Mouse (Mus musculus) heart, postnatal 14 days (tissue): Measurements from ENCODE around the gene Syngr1. TPM values are rescaled to one million over a fixed set of nuclear protein-coding genes. Genes with fewer than 3 reads are reported as not detected.
A peak's percentile ranks its signal among the peaks of the same experiment; 100 is the strongest.

Source experiments
- DNase-seq, 2 experiments: peaks; one replicate each; pipeline ENCODE4 v3.0.0; 2021 to 2022
- intact Hi-C: fragments of 180-260 bp; cut with DNase I; formaldehyde crosslinking; loops from one replicate; pipeline ENCODE4 v1.15.1; 2025
- total RNA-seq, 2 experiments: library from RNA; stranded (reverse); gene quantifications; 2 replicates each; pipeline ENCODE4 v1.2.3; 2021

Gene Syngr1
- total RNA-seq, 2 experiments from 2014 or later: 77.8 to 79.6 TPM

- peak; percentile 96 to 98 for DNase-seq
- intact Hi-C loops: loop anchor here (5.0 kb wide), 1 partner anchor 251 kb away; the partner anchor contains the start of genes Cbx6 and Npcd
Observed at GRCm38 (mm10) chr15:80083276-80083731, 7.8 kb upstream of the Syngr1 start.

GRCm38 (mm10) chr15:80083740-80084139 lies 7.4 kb upstream of the Syngr1 start:
- no peak for DNase-seq
- intact Hi-C loops: loop anchor here (5.0 kb wide), 1 partner anchor 251 kb away; the partner anchor contains the start of genes Cbx6 and Npcd

DNA sequence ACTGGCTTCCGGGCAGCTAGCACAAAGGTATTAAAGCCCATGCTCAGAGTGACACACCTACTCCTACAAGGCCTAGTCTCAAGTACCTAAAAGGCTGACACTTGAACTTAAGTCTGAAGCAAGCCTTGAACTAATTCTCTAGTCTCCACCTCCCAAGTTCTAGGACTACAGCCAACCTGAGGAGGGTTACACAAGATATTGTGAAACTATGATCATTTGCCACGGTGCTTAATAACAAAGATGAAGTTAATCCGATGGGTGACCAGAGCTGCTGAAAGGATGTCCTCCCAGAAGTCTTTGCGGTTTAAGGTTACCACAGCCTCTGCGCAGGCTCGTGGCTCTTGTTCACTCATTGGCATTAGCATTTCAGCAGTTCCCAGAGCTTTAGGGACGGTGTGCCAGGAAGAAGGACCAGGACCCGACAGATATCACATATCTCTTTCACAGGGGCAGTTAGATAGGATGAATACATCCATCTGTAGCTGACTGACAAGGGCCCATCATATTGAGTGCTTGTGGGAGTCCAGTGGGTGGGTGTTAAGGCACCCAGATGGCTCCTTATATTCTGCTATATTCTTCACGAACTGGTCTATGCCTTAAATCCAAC lies 3.6 kb upstream of the Syngr1 start:
- DNase-seq: no peak
- intact Hi-C loops: loop anchor here (2.0 to 5.0 kb wide), 2 partner anchors 137 to 615 kb away; no protein-coding TSS in a partner anchor

DNA sequence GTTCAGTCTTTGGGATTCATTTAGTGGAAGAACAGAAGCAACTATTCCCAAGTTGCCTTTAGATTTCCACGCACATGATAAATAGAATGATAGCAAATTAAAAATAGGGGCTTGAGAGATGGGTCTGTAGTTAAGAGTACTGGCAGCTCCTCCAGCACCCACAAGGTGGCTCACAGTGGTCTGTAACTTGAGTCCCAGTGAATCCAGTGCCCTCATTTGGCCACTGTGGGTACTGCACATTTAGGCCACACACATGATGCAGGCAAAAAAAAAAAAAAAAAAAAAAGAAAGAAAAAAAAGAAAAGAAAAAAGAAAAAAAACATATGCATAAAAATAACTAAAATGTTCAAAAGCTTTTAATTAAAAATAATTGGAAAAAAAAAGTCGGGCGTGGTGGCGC lies 2.5 kb upstream of the Syngr1 start:
- peak; percentile 88 to 93 for DNase-seq
- intact Hi-C loops: loop anchor here (2.0 to 5.0 kb wide), 2 partner anchors 136 to 614 kb away; no protein-coding TSS in a partner anchor

DNA sequence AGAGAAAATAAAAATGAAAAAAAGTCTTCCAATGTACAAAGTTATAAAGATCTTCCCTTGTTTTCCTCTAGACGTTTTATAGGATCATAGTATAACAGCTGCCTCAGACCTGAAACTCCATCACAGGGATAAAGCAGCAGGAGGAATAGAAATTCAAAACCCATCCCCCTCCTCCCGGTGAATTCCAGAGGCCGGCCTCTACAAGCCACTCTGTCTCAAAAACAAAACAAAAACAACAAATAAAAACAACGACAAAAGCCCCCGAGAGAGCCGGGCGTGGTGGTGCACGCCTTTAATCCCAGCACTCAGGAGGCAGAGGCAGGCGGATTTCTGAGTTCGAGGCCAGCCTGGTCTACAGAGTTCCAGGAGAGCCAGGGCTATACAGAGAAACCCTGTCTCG lies 979 bp upstream of the Syngr1 start:
- no peak for DNase-seq
- intact Hi-C loops: loop anchor here (5.0 kb wide), 1 partner anchor 42 kb away; the partner anchor contains the start of gene Tab1

DNA sequence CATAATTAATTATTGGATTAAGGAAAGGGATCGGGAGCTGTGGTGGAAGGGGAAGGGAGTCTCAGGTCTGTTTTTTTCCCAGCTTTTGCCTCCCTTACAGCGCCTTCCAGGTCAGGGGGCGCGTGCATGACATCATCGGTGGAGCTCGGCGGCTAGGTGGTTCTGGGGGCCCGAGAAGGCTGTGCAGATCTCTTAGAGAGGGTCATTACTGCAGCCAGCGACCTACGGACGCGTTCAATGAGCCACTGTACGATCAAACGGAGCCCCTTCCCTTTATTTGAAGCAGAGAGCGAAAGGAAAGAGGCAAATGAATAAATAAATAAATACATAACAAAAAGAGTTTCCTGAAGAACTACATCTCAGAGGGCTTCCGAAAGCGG lies 403 bp upstream of the Syngr1 start:
- intact Hi-C loops: loop anchor here (5.0 kb wide), 1 partner anchor 42 kb away; the partner anchor contains the start of gene Tab1
- no peak for DNase-seq

GRCm38 (mm10) chr15:80092041-80092441 lies 907 bp downstream of the Syngr1 start:
- DNase-seq: no peak
- intact Hi-C loops: loop anchor here (5.0 kb wide), 1 partner anchor 40 kb away; the partner anchor contains the start of gene Tab1

DNA sequence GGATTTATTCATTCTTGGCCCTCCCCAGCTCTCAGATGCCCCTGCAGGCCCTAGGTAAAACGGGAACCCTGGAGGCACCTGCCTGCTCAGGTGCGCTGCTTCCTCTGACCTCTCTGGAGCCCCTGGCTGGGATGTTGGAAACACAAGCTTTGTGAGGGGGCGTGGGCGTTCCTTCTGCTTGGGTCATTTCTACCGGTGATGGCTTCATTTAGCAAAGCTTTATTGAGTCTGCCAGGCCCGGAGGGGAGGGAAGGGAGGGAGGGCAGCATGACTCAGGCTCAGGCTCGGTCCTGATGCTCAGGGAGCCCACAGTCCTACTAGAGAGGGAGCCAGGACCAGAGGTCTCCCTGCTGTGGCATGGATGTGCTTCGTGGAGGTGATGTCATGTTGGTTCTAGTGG lies 1.5 kb downstream of the Syngr1 start:
- DNase-seq: no peak
- intact Hi-C loops: loop anchor here (5.0 kb wide), 1 partner anchor 40 kb away; the partner anchor contains the start of gene Tab1

- intact Hi-C loops: loop anchor here (5.0 kb wide), 1 partner anchor 38 kb away; the partner anchor contains the start of gene Tab1
- peak in 1 of 2 experiments; percentile 33 for DNase-seq
Observed at GRCm38 (mm10) chr15:80094201-80094600, 3.1 kb downstream of the Syngr1 start.

- DNase-seq: no peak
- intact Hi-C loops: no loop called here
Observed at GRCm38 (mm10) chr15:80095596-80095995, 4.5 kb downstream of the Syngr1 start.

DNA sequence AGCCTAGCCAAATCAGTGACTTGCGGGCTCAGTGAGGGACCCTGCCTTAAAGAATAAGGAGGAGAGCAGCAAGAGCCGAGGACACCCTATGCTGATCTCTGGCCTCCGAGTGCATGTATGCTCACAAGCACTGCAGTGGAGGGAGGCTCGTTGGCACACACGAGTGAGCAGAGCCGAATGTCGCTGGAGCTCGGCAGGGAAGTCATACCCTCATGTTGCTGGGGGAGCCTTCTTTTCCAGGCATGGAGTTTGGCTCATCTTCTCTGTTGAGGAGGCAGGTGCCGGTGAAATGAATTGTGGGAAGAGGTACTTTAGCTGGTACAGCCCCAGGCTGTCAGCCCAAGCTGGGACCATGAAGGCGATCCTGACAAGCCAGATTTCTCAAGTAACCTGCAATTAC lies 5.3 kb downstream of the Syngr1 start:
- intact Hi-C loops: no loop called here
- no peak for DNase-seq

DNA sequence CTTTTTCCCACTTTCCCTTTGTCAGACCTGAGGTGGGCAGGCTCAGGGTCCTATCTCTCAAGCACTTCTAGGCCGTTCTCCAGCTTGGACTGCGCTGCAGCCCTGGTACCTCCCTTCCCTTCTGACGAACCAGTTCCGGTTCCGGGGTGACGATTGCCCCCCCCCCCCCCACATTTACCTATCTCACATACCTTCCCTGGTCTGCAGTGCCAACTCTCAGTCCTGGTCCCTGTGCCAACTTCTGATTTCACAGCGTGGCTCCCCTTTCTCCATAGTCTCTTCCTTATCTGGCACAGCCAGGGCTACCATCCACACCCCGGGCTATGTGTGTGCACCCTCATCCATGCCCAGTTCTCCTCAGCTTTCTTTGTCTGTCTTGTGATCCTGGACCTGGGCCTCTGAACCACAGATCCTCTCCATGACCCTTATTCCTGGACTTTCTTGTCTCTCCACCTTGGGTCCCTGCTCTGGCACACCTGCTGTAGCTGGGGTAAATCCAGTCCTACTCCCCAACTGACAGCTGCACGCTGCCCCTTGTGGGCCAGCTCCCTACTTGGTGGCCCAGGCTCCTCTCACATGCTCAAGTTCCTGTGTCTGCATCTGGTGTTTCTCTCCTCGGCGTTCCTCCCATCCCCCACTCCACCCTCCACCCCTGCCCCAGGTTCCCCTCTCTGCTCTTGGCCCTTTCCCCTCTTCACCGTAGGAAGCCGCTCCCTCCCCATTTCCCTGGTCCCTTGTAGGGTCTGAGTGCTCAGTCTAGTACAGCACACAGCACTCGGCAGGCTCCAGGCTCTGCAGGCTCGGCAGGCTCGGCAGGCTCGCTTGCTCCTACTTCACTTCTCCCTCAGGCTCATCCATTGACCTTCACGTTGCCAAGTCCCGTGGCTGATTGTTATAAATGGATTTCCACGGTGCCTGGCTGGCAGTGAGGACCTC lies 6.1 kb downstream of the Syngr1 start:
- DNase-seq: peak; percentile 63 to 69
- intact Hi-C loops: no loop called here

GRCm38 (mm10) chr15:80097999-80098461 lies 6.9 kb downstream of the Syngr1 start:
- DNase-seq: no peak
- intact Hi-C loops: no loop called here

DNA sequence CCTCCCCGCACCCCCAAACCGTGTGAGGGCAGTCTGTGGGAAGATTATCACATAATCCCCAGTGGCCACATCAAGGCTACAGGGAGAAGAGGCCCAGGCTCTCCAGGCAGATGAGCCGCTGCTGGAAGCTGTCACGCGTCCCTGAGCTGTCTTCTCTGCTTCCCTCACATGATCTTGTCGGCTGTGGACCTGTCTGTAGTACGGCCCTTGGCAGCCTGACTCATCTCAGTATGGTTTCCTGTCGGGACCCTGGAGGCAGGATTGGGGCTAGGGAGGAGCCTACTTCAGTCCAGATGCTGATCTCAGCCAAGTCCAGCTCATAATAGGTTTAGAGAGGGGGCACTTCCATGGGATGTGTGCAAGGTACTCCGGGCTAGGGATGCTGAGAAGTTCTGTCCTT lies 7.7 kb downstream of the Syngr1 start:
- DNase-seq: no peak
- intact Hi-C loops: no loop called here

DNA sequence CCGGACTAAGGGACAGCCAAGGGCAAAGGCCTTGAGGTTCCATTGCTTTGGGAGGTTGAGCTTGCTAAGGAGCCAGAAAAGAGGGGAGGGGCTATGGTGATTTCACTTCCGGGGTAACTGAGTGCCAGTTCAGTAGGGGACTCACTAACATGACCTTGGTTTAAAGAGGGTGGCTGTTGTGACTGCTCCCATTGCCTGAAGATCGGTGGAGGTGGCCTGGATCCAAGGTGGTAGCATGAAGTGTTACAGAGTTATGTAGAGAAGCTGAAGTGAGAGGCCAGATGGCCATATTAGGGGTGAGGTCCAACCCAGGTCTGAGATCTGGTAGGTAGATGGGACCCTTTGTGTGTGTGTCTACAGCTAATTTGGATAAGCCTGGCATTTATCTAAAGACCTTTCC lies 8.3 kb downstream of the Syngr1 start:
- intact Hi-C loops: no loop called here
- no peak for DNase-seq

- DNase-seq: no peak
Observed at GRCm38 (mm10) chr15:80100196-80100595, 9.1 kb downstream of the Syngr1 start.

DNA sequence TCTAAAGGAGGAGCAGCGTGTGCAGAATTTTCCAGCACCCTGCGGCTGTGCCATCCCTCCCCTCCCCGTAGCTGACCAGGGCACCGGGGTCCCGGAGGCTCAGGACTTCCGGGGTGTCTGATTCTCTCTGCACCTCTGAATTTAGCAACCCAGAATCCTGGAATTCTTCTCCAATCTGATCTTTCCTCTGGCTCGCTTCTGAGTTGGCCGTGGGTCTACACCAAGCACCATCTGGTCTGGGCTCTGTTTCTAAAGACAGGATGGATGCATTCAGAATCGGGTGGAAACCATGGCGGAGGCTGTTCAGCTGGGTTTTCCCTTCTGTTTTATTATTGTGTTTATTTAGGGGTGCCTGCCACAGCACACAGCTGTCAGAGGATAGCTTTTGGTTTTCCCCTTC lies 9.7 kb downstream of the Syngr1 start:
- DNase-seq: no peak
- intact Hi-C loops: no loop called here

More at GRCm38 (mm10) chr15:80100196-80100595, 9.1 kb downstream of the Syngr1 start:
- intact Hi-C loops: no loop called here

GRCm38 (mm10) chr15:80101503-80101902 lies 10.4 kb downstream of the Syngr1 start:
- intact Hi-C loops: no loop called here
- no peak for DNase-seq

- intact Hi-C loops: no loop called here
- no peak for DNase-seq
Observed at GRCm38 (mm10) chr15:80102495-80102894, 11.4 kb downstream of the Syngr1 start.

DNA sequence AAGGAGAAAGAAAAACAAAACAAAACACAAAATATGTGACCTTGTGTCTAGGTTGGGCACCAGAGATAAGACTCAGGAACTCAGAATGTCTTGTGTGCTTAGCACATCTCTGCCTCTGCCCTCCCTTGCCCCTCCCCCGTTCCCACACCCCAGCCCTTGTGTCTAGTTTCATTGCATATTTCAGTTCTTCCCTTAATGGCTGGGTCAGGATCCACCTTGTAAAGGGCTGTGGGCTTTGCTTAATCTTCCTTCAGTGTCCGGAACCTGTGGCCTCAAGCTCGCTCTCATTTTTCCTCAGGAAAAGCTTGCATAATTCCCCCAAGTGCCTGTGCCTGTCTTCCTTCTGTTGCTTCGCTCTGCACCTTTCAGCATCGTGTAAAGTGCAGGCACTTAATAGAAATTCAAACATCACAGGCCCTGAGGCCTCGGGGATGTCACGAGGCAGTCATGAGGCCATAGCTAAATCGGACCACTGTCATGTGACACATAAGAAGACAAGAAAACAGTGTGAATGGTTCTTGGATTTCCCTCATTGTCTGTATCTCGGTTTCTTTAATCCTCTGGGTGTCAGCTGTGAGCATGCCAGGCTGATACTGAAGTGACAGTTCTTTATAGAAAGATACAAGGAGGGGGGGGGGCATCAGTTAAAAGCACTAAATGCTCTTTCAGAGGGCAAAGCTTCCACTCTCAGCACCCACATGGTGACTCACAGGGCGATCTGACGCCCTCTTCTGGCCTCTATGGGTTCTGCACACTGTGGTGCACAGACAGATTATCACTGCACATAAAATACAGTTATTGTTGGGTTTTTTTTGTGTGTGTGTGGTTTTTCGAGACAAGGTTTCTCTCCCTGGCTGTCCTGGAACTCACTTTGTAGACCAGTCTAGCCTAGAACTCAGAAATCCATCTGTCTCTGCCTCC lies 14.6 kb downstream of the Syngr1 start:
- intact Hi-C loops: no loop called here
- DNase-seq: no peak
